Mouse (Mus musculus): ENCODE data around the gene Ahsg. TPM values are rescaled to one million over a fixed set of nuclear protein-coding genes. Genes with fewer than 3 reads are reported as not detected.
A peak's percentile ranks its signal among the peaks of the same experiment; 100 is the strongest.

The Ahsg gene
- not detected in 2 replicates for polyA plus RNA-seq (2014; fragmentation: Nextera tagmentation; extraction: Ambion mirVana)

DNA sequence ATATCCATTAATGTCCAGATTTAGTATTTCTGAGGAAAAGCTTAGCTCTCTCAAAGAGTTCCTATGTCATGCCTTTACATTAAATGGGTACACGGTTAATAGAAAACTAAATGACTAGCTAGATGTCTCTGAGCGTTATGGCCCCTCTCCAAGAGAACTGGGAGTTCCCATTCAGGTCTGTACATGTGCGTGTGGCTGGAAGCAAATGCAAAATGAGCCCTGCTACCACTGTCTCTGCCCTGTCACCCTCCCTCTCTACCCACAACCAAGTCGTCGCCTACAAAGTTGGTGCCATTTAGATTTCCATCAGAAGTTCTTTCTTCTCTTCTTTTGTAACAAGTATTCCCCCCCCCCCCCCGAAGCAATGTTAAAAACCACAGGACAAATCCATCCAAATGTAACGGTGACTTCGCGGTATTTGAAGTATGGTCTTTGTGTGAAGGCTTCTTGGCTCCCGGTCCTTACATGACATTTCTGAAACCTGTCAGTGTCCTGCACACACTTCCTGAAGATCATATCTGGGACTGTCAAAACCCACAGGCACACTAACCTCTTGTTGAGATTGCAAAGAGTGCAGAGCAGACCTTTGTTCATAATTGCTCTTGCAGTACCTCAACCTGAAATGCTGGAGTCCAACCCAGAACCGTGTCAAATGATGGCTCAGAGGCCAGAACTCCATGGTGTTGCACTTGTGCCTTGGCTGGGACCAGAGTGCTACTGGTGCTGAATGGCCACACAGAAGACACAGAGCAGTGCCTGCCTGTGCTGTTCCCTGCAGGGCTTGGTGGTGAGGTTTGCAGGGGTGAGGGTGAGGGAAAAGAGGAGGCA, at the start of gene Ahsg:
Gene Ahsg (plus strand): TSS at position 595 of the 828 bp plus-strand sequence.
- ATAC-seq (ENCODE audit: low FRiP score) = no peak
- H3K4me1 ChIP-seq (replicated peaks; ENCODE audit: control insufficient read depth, insufficient read depth, low read length) = no peaks in the 10 kb centered on the region
- H3K27me3 ChIP-seq (ENCODE audit: control insufficient read depth, insufficient read depth, low read length) = no peaks in the 10 kb centered on the region

DNA sequence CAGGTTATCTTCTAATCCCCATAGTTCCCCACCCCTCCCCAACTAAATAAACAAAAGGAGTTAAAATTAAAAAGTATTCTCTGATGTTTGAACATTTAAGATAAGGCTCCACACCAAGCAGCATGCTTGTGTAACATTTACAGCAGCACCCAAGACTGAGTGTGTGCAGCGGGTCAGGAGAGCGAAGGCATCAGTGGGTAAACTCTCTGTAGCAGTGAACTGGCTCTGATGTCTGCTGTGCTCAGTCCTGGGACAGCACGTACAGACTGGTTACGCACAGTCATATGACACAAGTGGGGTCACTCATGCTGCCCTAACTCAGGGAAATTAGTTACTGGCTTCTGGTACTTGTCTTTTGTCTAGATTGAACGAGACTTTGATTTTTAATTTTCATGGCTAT, 48.2 kb upstream of the Ahsg start:
- DNase-seq (ENCODE audit: low spot score) = no peak
- peaks cover 19% of the 10 kb centered on the region for H3K36me3 ChIP-seq (replicated peaks; ENCODE audit: control insufficient read depth, insufficient read depth)
- H3K4me3 ChIP-seq (replicated peaks; ENCODE audit: low read length) = no peak overlapping the region
- H3K27me3 ChIP-seq (ENCODE audit: control insufficient read depth, insufficient read depth, low read length) = no peaks in the 10 kb centered on the region
- H3K4me2 ChIP-seq (replicated peaks) = no peak overlapping the region
- H3K27ac ChIP-seq = no peak overlapping the region
- H3K4me1 ChIP-seq (replicated peaks; ENCODE audit: control insufficient read depth, insufficient read depth, low read length) = peaks cover 6% of the 10 kb centered on the region; the same call in 1 of the 2 replicates
- no peak for ATAC-seq (ENCODE audit: low FRiP score)
- no peak overlapping the region for H3K9ac ChIP-seq
- 92% methylated on average over 5 of the region's 5 CpGs for WGBS
- H3K9me3 ChIP-seq (ENCODE audit: control insufficient read depth, low read length) = no peaks in the 10 kb centered on the region

More for the DNA sequence above, at the start of gene Ahsg:
- no peak within 1 kb of the TSS for H3K4me2 ChIP-seq (replicated peaks)
- no peaks in the 10 kb centered on the region for H3K36me3 ChIP-seq (replicated peaks; ENCODE audit: control insufficient read depth, insufficient read depth)
- 88% methylated on average over 11 of the region's 11 CpGs for WGBS
- H3K9me3 ChIP-seq (ENCODE audit: control insufficient read depth, low read length) = no peaks in the 10 kb centered on the region
- no peak for DNase-seq (ENCODE audit: low spot score)
- no peak within 1 kb of the TSS for H3K27ac ChIP-seq
- H3K4me3 ChIP-seq (replicated peaks; ENCODE audit: low read length) = no peak within 1 kb of the TSS
- no peak within 1 kb of the TSS for H3K9ac ChIP-seq

DNA sequence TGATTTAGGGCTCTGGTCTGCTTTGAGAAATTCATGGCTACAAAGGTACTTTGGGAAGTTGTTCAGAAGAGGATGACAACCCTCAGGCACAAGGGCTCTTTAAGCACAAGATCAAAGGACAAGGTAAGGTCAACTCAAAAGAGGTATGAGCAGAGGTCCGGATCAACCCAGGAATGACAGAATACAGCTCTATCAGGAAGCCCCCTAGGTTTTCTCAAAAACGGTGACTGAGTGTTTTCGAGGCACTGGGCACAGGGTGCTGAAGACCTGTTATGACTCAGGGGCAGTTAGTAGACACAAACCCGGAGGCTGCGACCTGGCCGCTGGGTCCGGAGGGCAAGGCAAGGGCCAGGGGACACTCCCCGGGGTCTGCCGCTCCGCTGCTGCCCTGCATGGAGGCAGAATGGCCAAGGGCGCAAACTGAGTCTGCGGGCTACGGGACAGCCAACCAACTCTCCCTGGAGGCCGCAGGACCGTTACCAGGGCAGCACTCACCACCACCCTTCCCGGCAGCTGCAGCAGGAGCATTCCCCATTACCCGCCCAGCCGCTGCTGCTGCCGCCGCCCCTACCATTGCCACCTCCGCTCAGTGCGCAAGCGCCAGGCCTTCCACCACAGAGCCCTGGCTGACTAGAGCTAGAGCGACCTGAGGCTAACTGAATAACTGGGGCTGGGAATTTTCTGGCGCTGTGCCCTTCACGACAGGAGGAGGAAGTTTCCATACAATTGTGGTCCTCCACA, 46.8 kb upstream of the Ahsg start:
- Histone ChIP-seq H3K4me3 (replicated peaks; ENCODE audit: low read length) (peak overlapping the region; percentile 59), H3K4me1 (replicated peaks; ENCODE audit: control insufficient read depth, insufficient read depth, low read length) (peaks cover 6% of the 10 kb centered on the region; the same call in 1 of the 2 replicates), H3K36me3 (replicated peaks; ENCODE audit: control insufficient read depth, insufficient read depth) (peaks cover 18% of the 10 kb centered on the region), H3K9ac (peak overlapping the region; percentile 93), H3K27me3 (ENCODE audit: control insufficient read depth, insufficient read depth, low read length) (no peaks in the 10 kb centered on the region), H3K9me3 (ENCODE audit: control insufficient read depth, low read length) (no peaks in the 10 kb centered on the region), H3K4me2 (replicated peaks) (peak overlapping the region; percentile 88), H3K27ac (peak overlapping the region; percentile 67; the same call in 1 of the 2 replicates)
- 11% methylated on average over 26 of the region's 26 CpGs for WGBS
- peak; percentile 96 for ATAC-seq (ENCODE audit: low FRiP score)
- peak; percentile 84 for DNase-seq (ENCODE audit: low spot score)

DNA sequence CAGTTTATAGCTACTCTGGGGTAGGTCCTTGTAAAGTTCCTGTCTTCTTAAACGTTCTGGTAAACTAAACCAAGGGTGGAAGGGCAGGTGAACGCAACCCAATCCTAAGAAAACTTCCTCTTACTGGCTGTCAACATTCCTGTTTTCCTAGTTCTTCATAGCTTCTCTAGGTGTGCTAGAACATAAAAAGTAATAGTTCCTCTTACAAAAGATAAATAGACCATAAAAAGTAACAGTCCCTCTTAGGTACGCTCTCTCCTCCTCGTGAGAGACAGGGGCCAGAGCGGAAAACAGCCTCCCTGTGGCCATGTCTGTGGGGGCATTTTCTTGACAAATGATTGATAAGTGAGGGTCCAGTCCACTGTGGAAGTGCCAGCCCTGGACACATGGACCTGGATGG, 46.2 kb upstream of the Ahsg start:
- Histone ChIP-seq H3K4me2 (replicated peaks) (peak overlapping the region; percentile 88), H3K4me1 (replicated peaks; ENCODE audit: control insufficient read depth, insufficient read depth, low read length) (peaks cover 6% of the 10 kb centered on the region; the same call in 1 of the 2 replicates), H3K27ac (peak overlapping the region; percentile 67; the same call in 1 of the 2 replicates), H3K36me3 (replicated peaks; ENCODE audit: control insufficient read depth, insufficient read depth) (peaks cover 14% of the 10 kb centered on the region), H3K4me3 (replicated peaks; ENCODE audit: low read length) (peak overlapping the region; percentile 59), H3K9ac (peak overlapping the region; percentile 93), H3K27me3 (ENCODE audit: control insufficient read depth, insufficient read depth, low read length) (no peaks in the 10 kb centered on the region), H3K9me3 (ENCODE audit: control insufficient read depth, low read length) (no peaks in the 10 kb centered on the region)
- DNase-seq (ENCODE audit: low spot score) (no peak), ATAC-seq (ENCODE audit: low FRiP score) (peak; percentile 4; the same call in 1 of the 2 replicates)
- 72% methylated on average over 5 of the region's 5 CpGs for WGBS

DNA sequence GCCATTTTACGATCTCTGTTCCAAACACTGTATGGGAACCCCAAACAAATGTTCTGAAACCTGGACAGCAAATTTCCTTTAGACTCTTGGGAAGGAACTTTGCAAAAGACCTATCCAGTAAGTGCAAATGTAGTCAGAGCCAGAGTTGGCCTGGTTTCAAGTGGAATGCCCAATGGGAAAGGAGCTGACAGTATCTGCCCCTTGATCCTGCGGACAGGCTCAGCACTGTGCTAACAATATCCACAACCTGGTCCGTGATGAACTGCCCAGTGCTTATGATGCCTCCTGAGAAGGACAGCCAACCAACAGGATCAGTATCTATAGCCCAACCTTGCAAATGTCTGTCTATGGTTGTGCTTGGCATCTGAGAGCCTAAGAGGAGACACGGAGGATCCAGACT, 45.6 kb upstream of the Ahsg start:
- WGBS = 88% methylated on average over 4 of the region's 4 CpGs
- Histone ChIP-seq H3K36me3 (replicated peaks; ENCODE audit: control insufficient read depth, insufficient read depth) (peaks cover 8% of the 10 kb centered on the region), H3K27me3 (ENCODE audit: control insufficient read depth, insufficient read depth, low read length) (no peaks in the 10 kb centered on the region), H3K9me3 (ENCODE audit: control insufficient read depth, low read length) (no peaks in the 10 kb centered on the region), H3K4me2 (replicated peaks) (no peak overlapping the region), H3K9ac (no peak overlapping the region), H3K4me1 (replicated peaks; ENCODE audit: control insufficient read depth, insufficient read depth, low read length) (peaks cover 6% of the 10 kb centered on the region; the same call in 1 of the 2 replicates), H3K4me3 (replicated peaks; ENCODE audit: low read length) (no peak overlapping the region), H3K27ac (no peak overlapping the region)
- no peak for DNase-seq (ENCODE audit: low spot score)
- no peak for ATAC-seq (ENCODE audit: low FRiP score)

DNA sequence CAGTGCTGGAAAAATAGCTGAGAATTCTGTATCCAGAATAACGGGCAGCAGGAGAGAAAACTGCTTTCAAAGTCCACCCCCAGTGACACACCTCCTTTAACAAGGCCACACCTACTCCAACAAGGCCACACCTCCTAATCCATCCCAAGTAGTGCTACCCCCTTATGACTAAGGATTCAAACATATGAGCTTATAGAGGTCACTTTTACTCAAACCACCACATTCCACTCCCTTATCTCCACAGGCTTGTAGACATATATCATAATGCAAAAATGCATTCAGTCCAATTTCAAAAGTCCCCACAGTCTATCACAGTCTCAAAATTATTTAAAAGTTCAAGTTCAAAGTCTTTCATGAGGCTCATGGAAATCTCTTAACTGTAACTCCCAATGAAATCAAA, 43.4 kb upstream of the Ahsg start:
- H3K27me3 ChIP-seq (ENCODE audit: control insufficient read depth, insufficient read depth, low read length) = no peaks in the 10 kb centered on the region
- DNase-seq (ENCODE audit: low spot score) (no peak), ATAC-seq (ENCODE audit: low FRiP score) (no peak)
- no peak overlapping the region for H3K4me2 ChIP-seq (replicated peaks)
- peaks cover 6% of the 10 kb centered on the region; the same call in 1 of the 2 replicates for H3K4me1 ChIP-seq (replicated peaks; ENCODE audit: control insufficient read depth, insufficient read depth, low read length)
- 96% methylated on average over 1 of the region's 1 CpGs for WGBS
- no peak overlapping the region for H3K4me3 ChIP-seq (replicated peaks; ENCODE audit: low read length)
- no peak overlapping the region for H3K9ac ChIP-seq
- no peaks in the 10 kb centered on the region for H3K9me3 ChIP-seq (ENCODE audit: control insufficient read depth, low read length)
- no peak overlapping the region for H3K27ac ChIP-seq
- H3K36me3 ChIP-seq (replicated peaks; ENCODE audit: control insufficient read depth, insufficient read depth) = no peaks in the 10 kb centered on the region

DNA sequence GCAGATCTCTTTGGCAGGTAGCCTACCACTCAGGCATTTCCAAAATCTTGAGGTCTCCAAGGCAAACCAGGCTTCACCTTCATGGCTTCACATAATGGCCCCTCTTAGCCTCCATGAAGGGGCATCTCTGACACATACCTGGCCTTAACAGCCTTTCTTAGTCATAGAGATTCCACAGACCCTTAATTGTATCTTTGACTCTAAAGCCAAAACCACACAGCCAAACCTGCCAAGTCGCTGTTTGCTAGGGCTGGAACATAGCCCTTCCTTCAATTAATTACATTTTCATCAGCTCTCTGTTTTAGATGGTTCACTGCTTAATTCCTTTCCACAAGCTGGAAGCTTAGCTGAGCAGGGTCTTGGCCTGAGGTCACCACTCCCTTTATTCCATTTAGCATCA, 42.7 kb upstream of the Ahsg start:
- Histone ChIP-seq H3K27me3 (ENCODE audit: control insufficient read depth, insufficient read depth, low read length) (no peaks in the 10 kb centered on the region), H3K4me3 (replicated peaks; ENCODE audit: low read length) (no peak overlapping the region), H3K36me3 (replicated peaks; ENCODE audit: control insufficient read depth, insufficient read depth) (no peaks in the 10 kb centered on the region), H3K9me3 (ENCODE audit: control insufficient read depth, low read length) (no peaks in the 10 kb centered on the region), H3K9ac (no peak overlapping the region), H3K4me1 (replicated peaks; ENCODE audit: control insufficient read depth, insufficient read depth, low read length) (peaks cover 6% of the 10 kb centered on the region; the same call in 1 of the 2 replicates), H3K27ac (no peak overlapping the region), H3K4me2 (replicated peaks) (no peak overlapping the region)
- WGBS = 89% methylated on average over 1 of the region's 1 CpGs
- DNase-seq (ENCODE audit: low spot score) (no peak), ATAC-seq (ENCODE audit: low FRiP score) (no peak)

DNA sequence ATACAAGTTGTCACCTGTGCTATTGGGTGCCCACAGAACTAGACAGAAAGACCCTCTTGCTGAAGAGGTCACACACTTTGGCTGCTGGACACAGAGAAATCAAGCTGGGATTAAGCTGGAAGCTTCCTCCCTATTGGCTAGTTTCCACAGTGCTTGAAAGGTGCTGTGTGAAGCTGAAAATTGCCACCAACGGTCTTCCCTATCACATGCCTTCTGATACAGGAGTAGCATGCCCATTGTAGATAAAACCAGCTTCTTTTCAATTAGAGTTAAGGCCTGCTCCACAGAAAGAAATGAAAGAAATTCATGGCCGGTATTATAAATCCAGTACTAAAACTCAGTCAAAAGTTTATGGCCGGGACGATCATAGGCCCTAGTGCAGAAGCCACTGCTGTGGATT, 38.4 kb upstream of the Ahsg start:
- Histone ChIP-seq H3K4me2 (replicated peaks) (no peak overlapping the region), H3K9me3 (ENCODE audit: control insufficient read depth, low read length) (no peaks in the 10 kb centered on the region), H3K4me3 (replicated peaks; ENCODE audit: low read length) (no peak overlapping the region), H3K9ac (no peak overlapping the region), H3K4me1 (replicated peaks; ENCODE audit: control insufficient read depth, insufficient read depth, low read length) (peaks cover 6% of the 10 kb centered on the region), H3K36me3 (replicated peaks; ENCODE audit: control insufficient read depth, insufficient read depth) (no peaks in the 10 kb centered on the region), H3K27ac (no peak overlapping the region), H3K27me3 (ENCODE audit: control insufficient read depth, insufficient read depth, low read length) (no peaks in the 10 kb centered on the region)
- ATAC-seq (ENCODE audit: low FRiP score) (no peak), DNase-seq (ENCODE audit: low spot score) (no peak)
- WGBS = 95% methylated on average over 4 of the region's 4 CpGs

DNA sequence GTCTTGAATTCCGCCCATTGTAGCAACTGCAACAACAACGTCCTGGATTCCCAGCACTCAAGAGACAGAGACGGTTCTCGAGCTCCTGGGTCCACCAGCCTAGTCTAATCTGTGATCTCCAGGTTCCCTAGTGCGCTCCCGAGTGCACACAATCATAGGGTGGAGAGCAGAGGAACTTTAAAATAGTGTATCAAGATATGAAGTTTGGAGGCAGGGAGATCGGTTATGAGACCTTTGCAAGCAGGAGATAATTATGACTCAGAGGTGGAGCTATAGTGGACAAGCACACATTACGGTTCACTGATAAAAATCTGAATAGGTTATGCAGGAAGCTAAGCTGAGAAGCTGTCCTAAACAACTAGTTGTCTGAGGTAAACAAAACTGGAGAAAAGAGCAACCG, 34.3 kb upstream of the Ahsg start:
- peak overlapping the region; percentile 98 for H3K4me3 ChIP-seq (replicated peaks; ENCODE audit: low read length)
- 0 out of 2 replicates have a peak, but pooled peaks cover 1% of the 10 kb centered on the region for H3K36me3 ChIP-seq (replicated peaks; ENCODE audit: control insufficient read depth, insufficient read depth)
- 19% methylated on average over 9 of the region's 9 CpGs for WGBS
- DNase-seq (ENCODE audit: low spot score) (no peak), ATAC-seq (ENCODE audit: low FRiP score) (no peak)
- H3K27ac ChIP-seq = peak overlapping the region; percentile 56
- no peaks in the 10 kb centered on the region for H3K27me3 ChIP-seq (ENCODE audit: control insufficient read depth, insufficient read depth, low read length)
- peak overlapping the region; percentile 56 for H3K9ac ChIP-seq
- H3K4me2 ChIP-seq (replicated peaks) = peak overlapping the region; percentile 89
- H3K4me1 ChIP-seq (replicated peaks; ENCODE audit: control insufficient read depth, insufficient read depth, low read length) = peaks cover 14% of the 10 kb centered on the region
- no peaks in the 10 kb centered on the region for H3K9me3 ChIP-seq (ENCODE audit: control insufficient read depth, low read length)
